Mouse (Mus musculus): ENCODE data around the gene Cracr2b. TPM values are rescaled to one million over a fixed set of nuclear protein-coding genes. Genes with fewer than 3 reads are reported as not detected.

The Cracr2b gene
- polyA plus RNA-seq, 1 experiment, result 15.3 TPM

DNA sequence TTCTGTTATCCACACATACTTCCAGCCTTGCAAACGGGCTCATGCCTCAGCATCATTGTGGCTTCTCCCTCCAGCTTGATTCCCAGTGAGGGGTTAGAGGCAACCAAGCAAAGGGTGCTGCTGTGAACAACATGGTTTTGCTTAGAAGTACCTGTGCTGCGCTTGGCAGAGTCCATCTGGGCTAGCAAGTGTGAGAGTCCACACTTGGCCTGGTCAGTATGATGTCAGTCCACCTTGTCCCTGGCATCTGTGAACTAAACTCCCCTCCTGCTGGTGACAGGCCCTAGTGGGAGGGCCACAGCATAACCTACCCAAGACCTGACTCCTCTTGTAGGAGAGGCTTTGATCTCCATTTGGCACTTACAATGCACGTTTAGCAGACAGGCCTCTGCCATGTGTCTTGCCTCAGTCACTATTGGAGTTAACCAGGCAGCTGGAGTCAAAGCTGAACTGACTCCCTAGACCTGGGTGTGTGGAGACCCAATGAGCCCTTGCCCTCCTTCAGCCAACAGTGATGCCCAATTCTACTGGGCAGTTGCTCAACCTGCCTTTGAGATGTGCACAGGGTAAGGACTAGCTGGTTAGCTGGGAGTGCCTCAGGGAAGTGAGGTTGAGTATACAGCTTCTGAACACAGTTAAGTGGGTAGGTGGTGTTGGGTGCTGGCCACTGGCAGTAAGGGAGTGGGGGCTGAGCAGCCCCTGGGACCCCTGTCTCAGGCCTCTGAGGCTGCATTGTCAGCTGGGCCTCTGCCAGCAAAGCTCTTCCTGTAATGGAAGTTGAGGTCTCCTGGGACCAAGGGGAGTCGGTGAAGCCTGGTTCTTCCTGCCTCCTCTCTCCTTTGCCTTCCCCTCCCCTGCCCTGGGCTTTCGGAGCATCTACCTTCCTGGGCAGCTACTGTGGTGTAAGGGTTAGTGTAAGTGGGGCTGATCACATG, 23.6 kb downstream of the Cracr2b start:
- Histone ChIP-seq H3K27ac (ENCODE audit: insufficient read depth, low read depth, low read length) (no peak overlapping the region), H3K4me3 (ENCODE audit: insufficient read depth, low read depth, low read length) (no peak overlapping the region), H3K27me3 (replicated peaks; ENCODE audit: control insufficient read depth, insufficient read depth, low read length) (no peaks in the 10 kb centered on the region), H3K36me3 (ENCODE audit: control insufficient read depth, insufficient read depth, low read length) (no peaks in the 10 kb centered on the region), H3K4me1 (ENCODE audit: control insufficient read depth, insufficient read depth, low read length) (peaks cover 11% of the 10 kb centered on the region)
- no peak for TF ChIP-seq POLR2A (IDR thresholded peaks at IDR 0.05; ENCODE audit: low read depth, low read length)
- TF ChIP-seq CTCF (conservative IDR thresholded peaks at IDR 0.05; ENCODE audit: insufficient read depth, insufficient read length, low read depth, low read length), result no peak
- 80% methylated on average over 5 of the region's 5 CpGs for WGBS
- no peak for DNase-seq

DNA sequence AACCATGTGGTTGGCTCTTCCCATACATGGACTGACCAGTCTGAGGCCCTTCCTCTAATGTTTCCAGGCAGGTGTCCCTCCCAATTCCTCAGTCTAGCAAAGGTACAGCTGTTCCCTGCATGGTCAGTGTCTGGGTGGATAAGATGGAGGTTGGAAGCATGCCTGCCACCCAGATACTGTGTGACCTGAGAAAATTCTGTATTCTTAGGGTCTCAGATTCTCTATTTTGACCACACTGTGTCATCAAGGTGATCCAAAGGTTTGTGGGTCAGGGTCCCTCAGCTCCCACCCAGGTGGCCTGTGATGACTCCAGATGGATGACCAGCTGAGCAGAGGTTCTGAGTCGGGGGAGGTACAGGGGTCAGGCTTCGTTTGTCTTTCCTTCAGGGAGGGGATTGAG, 24.3 kb downstream of the Cracr2b start:
- no peak for TF ChIP-seq CTCF (conservative IDR thresholded peaks at IDR 0.05; ENCODE audit: insufficient read depth, insufficient read length, low read depth, low read length)
- no peak for TF ChIP-seq POLR2A (IDR thresholded peaks at IDR 0.05; ENCODE audit: low read depth, low read length)
- Histone ChIP-seq H3K27ac (ENCODE audit: insufficient read depth, low read depth, low read length) (no peak overlapping the region), H3K36me3 (ENCODE audit: control insufficient read depth, insufficient read depth, low read length) (no peaks in the 10 kb centered on the region), H3K4me1 (ENCODE audit: control insufficient read depth, insufficient read depth, low read length) (peaks cover 11% of the 10 kb centered on the region), H3K27me3 (replicated peaks; ENCODE audit: control insufficient read depth, insufficient read depth, low read length) (no peaks in the 10 kb centered on the region), H3K4me3 (ENCODE audit: insufficient read depth, low read depth, low read length) (no peak overlapping the region)
- DNase-seq, result no peak
- WGBS, result 85% methylated on average over 2 of the region's 2 CpGs

GRCm38 (mm10) chr7:141485606-141486005, 24.7 kb downstream of the Cracr2b start:
- H3K4me1 ChIP-seq (ENCODE audit: control insufficient read depth, insufficient read depth, low read length), result peaks cover 11% of the 10 kb centered on the region
- H3K4me3 ChIP-seq (ENCODE audit: insufficient read depth, low read depth, low read length), result no peak overlapping the region
- 91% methylated on average over 2 of the region's 2 CpGs for WGBS
- TF ChIP-seq CTCF (conservative IDR thresholded peaks at IDR 0.05; ENCODE audit: insufficient read depth, insufficient read length, low read depth, low read length), result no peak
- H3K27me3 ChIP-seq (replicated peaks; ENCODE audit: control insufficient read depth, insufficient read depth, low read length), result no peaks in the 10 kb centered on the region
- H3K36me3 ChIP-seq (ENCODE audit: control insufficient read depth, insufficient read depth, low read length), result no peaks in the 10 kb centered on the region
- H3K27ac ChIP-seq (ENCODE audit: insufficient read depth, low read depth, low read length), result no peak overlapping the region
- no peak for DNase-seq

GRCm38 (mm10) chr7:141486239-141486638, 25.3 kb downstream of the Cracr2b start:
- H3K27ac ChIP-seq (ENCODE audit: insufficient read depth, low read depth, low read length), result no peak overlapping the region
- H3K36me3 ChIP-seq (ENCODE audit: control insufficient read depth, insufficient read depth, low read length), result no peaks in the 10 kb centered on the region
- H3K27me3 ChIP-seq (replicated peaks; ENCODE audit: control insufficient read depth, insufficient read depth, low read length), result no peaks in the 10 kb centered on the region
- no peak for DNase-seq
- WGBS, result 66% methylated on average over 1 of the region's 1 CpGs
- TF ChIP-seq POLR2A (IDR thresholded peaks at IDR 0.05; ENCODE audit: low read depth, low read length) (no peak), CTCF (conservative IDR thresholded peaks at IDR 0.05; ENCODE audit: insufficient read depth, insufficient read length, low read depth, low read length) (no peak)
- no peak overlapping the region for H3K4me3 ChIP-seq (ENCODE audit: insufficient read depth, low read depth, low read length)
- peaks cover 8% of the 10 kb centered on the region for H3K4me1 ChIP-seq (ENCODE audit: control insufficient read depth, insufficient read depth, low read length)

DNA sequence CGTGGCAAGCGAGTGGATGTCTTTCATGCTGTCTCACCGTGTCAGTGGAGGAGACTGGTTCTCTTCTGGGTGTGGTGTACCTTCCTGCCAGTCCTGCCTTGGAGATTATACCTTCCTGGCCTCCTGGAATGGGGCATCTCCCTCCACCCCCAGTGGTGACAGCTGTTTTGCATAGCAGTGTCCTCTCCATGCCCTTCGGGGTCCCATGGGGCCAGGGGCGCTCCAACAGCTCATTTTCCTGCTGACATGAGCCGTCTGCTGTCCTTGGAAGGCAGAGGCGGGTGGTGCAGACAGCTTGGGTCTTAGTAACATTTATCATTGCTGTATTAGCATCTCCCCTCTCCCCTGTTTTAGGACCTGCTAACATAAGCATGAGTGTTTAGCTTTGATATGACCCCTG, 26.2 kb downstream of the Cracr2b start:
- H3K4me3 ChIP-seq (ENCODE audit: insufficient read depth, low read depth, low read length), result no peak overlapping the region
- DNase-seq, result no peak
- H3K27me3 ChIP-seq (replicated peaks; ENCODE audit: control insufficient read depth, insufficient read depth, low read length), result no peaks in the 10 kb centered on the region
- 77% methylated on average over 7 of the region's 7 CpGs for WGBS
- no peak overlapping the region for H3K27ac ChIP-seq (ENCODE audit: insufficient read depth, low read depth, low read length)
- H3K4me1 ChIP-seq (ENCODE audit: control insufficient read depth, insufficient read depth, low read length), result peaks cover 8% of the 10 kb centered on the region; the same call in 1 of the 2 replicates
- H3K36me3 ChIP-seq (ENCODE audit: control insufficient read depth, insufficient read depth, low read length), result no peaks in the 10 kb centered on the region
- no peak for TF ChIP-seq POLR2A (IDR thresholded peaks at IDR 0.05; ENCODE audit: low read depth, low read length)

DNA sequence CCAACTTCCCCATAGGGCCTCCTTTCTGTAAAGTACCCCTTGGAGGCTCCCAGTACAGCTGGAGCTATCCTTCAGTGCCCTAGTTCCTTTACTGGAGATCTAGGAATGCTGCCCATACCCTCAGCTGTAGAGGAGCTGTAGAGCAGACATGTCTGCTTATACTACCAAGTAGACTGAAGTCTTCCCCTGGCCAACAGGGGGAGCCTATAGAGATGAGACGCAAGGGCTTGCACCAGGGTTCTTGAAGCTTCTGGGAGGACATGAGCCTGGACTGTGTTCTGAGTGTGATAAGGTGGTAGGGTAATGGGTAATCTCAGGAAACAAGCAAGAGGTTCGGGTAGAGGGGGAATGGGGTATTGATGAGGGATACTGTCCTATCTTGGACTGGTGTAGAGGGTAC, 30.3 kb downstream of the Cracr2b start:
- no peaks in the 10 kb centered on the region for H3K27me3 ChIP-seq (replicated peaks; ENCODE audit: control insufficient read depth, insufficient read depth, low read length)
- H3K36me3 ChIP-seq (ENCODE audit: control insufficient read depth, insufficient read depth, low read length), result no peaks in the 10 kb centered on the region; the same call in 1 of the 2 replicates
- H3K4me1 ChIP-seq (ENCODE audit: control insufficient read depth, insufficient read depth, low read length), result no peaks in the 10 kb centered on the region
- TF ChIP-seq CTCF (conservative IDR thresholded peaks at IDR 0.05; ENCODE audit: insufficient read depth, insufficient read length, low read depth, low read length), result 0 out of 2 replicates have a peak, but pooled peaks have one; percentile 37
- no peak for TF ChIP-seq POLR2A (IDR thresholded peaks at IDR 0.05; ENCODE audit: low read depth, low read length)
- no peak overlapping the region for H3K4me3 ChIP-seq (ENCODE audit: insufficient read depth, low read depth, low read length)
- no peak overlapping the region for H3K27ac ChIP-seq (ENCODE audit: insufficient read depth, low read depth, low read length)
- WGBS, result 86% methylated on average over 2 of the region's 2 CpGs
- DNase-seq, result no peak

GRCm38 (mm10) chr7:141492738-141493137, 31.8 kb downstream of the Cracr2b start:
- H3K27ac ChIP-seq (ENCODE audit: insufficient read depth, low read depth, low read length), result no peak overlapping the region
- 91% methylated on average over 5 of the region's 5 CpGs for WGBS
- H3K27me3 ChIP-seq (replicated peaks; ENCODE audit: control insufficient read depth, insufficient read depth, low read length), result no peaks in the 10 kb centered on the region
- no peak overlapping the region for H3K4me3 ChIP-seq (ENCODE audit: insufficient read depth, low read depth, low read length)
- DNase-seq, result no peak
- no peaks in the 10 kb centered on the region for H3K4me1 ChIP-seq (ENCODE audit: control insufficient read depth, insufficient read depth, low read length)
- TF ChIP-seq POLR2A (IDR thresholded peaks at IDR 0.05; ENCODE audit: low read depth, low read length), result no peak
- TF ChIP-seq CTCF (conservative IDR thresholded peaks at IDR 0.05; ENCODE audit: insufficient read depth, insufficient read length, low read depth, low read length), result no peak
- no peaks in the 10 kb centered on the region; the same call in 1 of the 2 replicates for H3K36me3 ChIP-seq (ENCODE audit: control insufficient read depth, insufficient read depth, low read length)

Data from kidney, adult 2 months (tissue).